Comparison of ENCODE assay signal across 15 mouse cellular contexts in the genomic region with DNA sequence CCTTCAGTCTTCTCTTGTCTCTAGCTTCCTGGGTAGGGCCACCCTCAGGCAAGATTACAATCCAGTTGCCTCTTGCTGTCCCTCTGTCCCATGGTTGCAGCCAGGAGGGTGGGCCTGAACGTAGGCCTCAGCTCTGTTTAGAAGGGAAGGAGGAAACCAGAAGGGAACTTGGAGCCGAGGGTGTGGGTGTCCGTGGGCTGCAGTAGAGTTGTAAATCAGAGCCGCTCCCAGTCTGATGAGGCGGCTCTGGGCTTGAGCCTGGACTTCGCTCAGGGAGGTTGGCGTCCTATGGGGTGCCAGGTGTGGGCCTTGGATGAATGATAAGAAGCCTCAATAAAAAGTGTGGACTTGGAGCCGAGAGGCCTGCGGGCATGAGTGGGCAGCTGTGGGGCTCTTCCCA. TPM values are rescaled to one million over a fixed set of nuclear protein-coding genes. Genes with fewer than 3 reads are reported as not detected.
DNase-seq lines count a peak whose midpoint lies in the region; ATAC-seq lines count a peak whose summit lies in the region.
"Had no signal": no experiment of that assay in that cellular context is flagged by ENCODE, and none has a peak within 500 bp of the region (broad histone marks: within the 10 kb centered on the region; RNA-seq: fewer than 3 reads in every experiment).

No protein-coding gene starts in this region.

- 0 out of 2 replicates have a peak, but pooled peaks cover 4% of the 10 kb centered on the region for H3K27me3 ChIP-seq in erythroblast, embryonic 14.5 days (ENCODE audit: control insufficient read depth)
- H3K27me3 ChIP-seq in liver, embryonic 16.5 days (ENCODE audit: control insufficient read depth, insufficient read depth, low read depth, low read length): no peaks in the 10 kb centered on the region

- H3K9ac ChIP-seq in liver, embryonic 16.5 days (ENCODE audit: low read depth, low read length): peak overlapping the region; percentile 0; the same call in 1 of the 2 replicates
- H3K9ac ChIP-seq: forebrain, postnatal 0 days; lung, embryonic 14.5 days had no signal

- H3K4me3 ChIP-seq in erythroblast, embryonic 14.5 days (replicated peaks): peak overlapping the region; percentile 53
- H3K4me3 ChIP-seq in liver, embryonic 16.5 days (ENCODE audit: low read depth, low read length): peak overlapping the region; percentile 44

- intact Hi-C loops in left cerebral cortex, postnatal 4 days (cut with DNase I): no loop called here

- peak; percentile 38 to 52 for DNase-seq in left cerebral cortex, adult 18-20 months (ENCODE audit: low spot score in 2 of 2)
- no peak for DNase-seq in left cerebral cortex, postnatal 4 days
- peak; percentile 52 for DNase-seq in brain, adult 2 months (ENCODE audit: low read depth, low spot score)
- DNase-seq in spleen, postnatal 14 days (ENCODE audit: low spot score in 2 of 2): no peak
- no peak for DNase-seq in layer of hippocampus, postnatal 25 days (ENCODE audit: extremely low spot score in 1 of 2, low spot score in 1 of 2)
- DNase-seq: adrenal gland, postnatal 14 days; forebrain, postnatal 0 days; gastrocnemius, postnatal 36 days; heart, postnatal 10 days; lung, embryonic 14.5 days had no signal

- peaks cover 2% of the 10 kb centered on the region; the same call in 1 of the 2 replicates for H3K9me3 ChIP-seq in erythroblast, embryonic 14.5 days (ENCODE audit: control insufficient read depth, low read length)
- no peaks in the 10 kb centered on the region for H3K9me3 ChIP-seq in liver, embryonic 16.5 days (replicated peaks; ENCODE audit: control insufficient read depth, low read length)

- WGBS in liver, embryonic 16.5 days (ENCODE audit: insufficient replicate concordance): 42% methylated on average over 9 of the region's 9 CpGs

- H3K27ac ChIP-seq in liver, embryonic 16.5 days (ENCODE audit: low read length): peak overlapping the region; percentile 32; the same call in 1 of the 2 replicates

- ATAC-seq in erythroblast, adult 5-6 weeks (replicated peaks; ENCODE audit: low FRiP score, poor library complexity, severe bottlenecking): no peak
- ATAC-seq in liver, embryonic 16.5 days (ENCODE audit: low read depth): no peak
- ATAC-seq: forebrain, postnatal 0 days had no signal

- H3K4me2 ChIP-seq in liver, embryonic 16.5 days (ENCODE audit: low read depth, low read length): peak overlapping the region; percentile 55
- H3K4me2 ChIP-seq: lung, embryonic 14.5 days had no signal

- H3K36me3 ChIP-seq in erythroblast, embryonic 14.5 days (ENCODE audit: control insufficient read depth): peaks cover 28% of the 10 kb centered on the region
- H3K36me3 ChIP-seq in liver, embryonic 16.5 days (ENCODE audit: control insufficient read depth, insufficient read depth): peaks cover 11% of the 10 kb centered on the region

- H3K4me1 ChIP-seq in erythroblast, embryonic 14.5 days (ENCODE audit: control insufficient read depth): peaks cover 13% of the 10 kb centered on the region
- peaks cover 23% of the 10 kb centered on the region for H3K4me1 ChIP-seq in liver, embryonic 16.5 days (ENCODE audit: control insufficient read depth, low read depth, low read length)

RNA-seq across cellular contexts. Expression of gene Ehd1, which starts 12.3 kb away (rescaled TPM):
- 31.6 and 32.9 TPM in 2 replicates for polyA plus RNA-seq in erythroblast, embryonic 14.5 days (2012)
- total RNA-seq in erythroblast, adult 5-6 weeks (2015; ENCODE audit: low replicate concordance): 12.7 and 13.2 TPM in 2 replicates
- total RNA-seq in erythroblast, adult 5-6 weeks (2017; ENCODE audit: low replicate concordance): 25.8 and 25.9 TPM in 2 replicates
- 10 to 100 TPM; 36.8 to 39.0 TPM for total RNA-seq in left cerebral cortex, adult 18-20 months (2021)
- total RNA-seq in left cerebral cortex, postnatal 4 days (2021): 10 to 100 TPM; 87.1 to 87.7 TPM
- polyA plus RNA-seq in liver, embryonic 16.5 days (2015; fragmentation: Nextera tagmentation; extraction: Ambion mirVana): 62.1 and 68.6 TPM in 2 replicates
- total RNA-seq in layer of hippocampus, postnatal 25 days (2021): 10 to 100 TPM; 84.9 to 88.6 TPM

RNA-seq across cellular contexts. Expression of gene Atg2a, which starts 22.7 kb away (rescaled TPM):
- polyA plus RNA-seq in erythroblast, embryonic 14.5 days (2012): 5.6 and 6.0 TPM in 2 replicates
- total RNA-seq in erythroblast, adult 5-6 weeks (2015; ENCODE audit: low replicate concordance): 32.4 and 33.4 TPM in 2 replicates
- total RNA-seq in erythroblast, adult 5-6 weeks (2017; ENCODE audit: low replicate concordance): 32.2 and 39.0 TPM in 2 replicates
- total RNA-seq in left cerebral cortex, adult 18-20 months (2021): 10 to 100 TPM; 31.5 to 33.9 TPM
- total RNA-seq in left cerebral cortex, postnatal 4 days (2021): 10 to 100 TPM; 29.3 to 29.7 TPM
- 4.9 and 6.1 TPM in 2 replicates for polyA plus RNA-seq in liver, embryonic 16.5 days (2015; fragmentation: Nextera tagmentation; extraction: Ambion mirVana)
- 10 to 100 TPM; 31.1 to 38.3 TPM for total RNA-seq in layer of hippocampus, postnatal 25 days (2021)

RNA-seq across cellular contexts. Expression of gene Ppp2r5b, which starts 28.5 kb away (rescaled TPM):
- polyA plus RNA-seq in erythroblast, embryonic 14.5 days (2012): 2.8 and 3.0 TPM in 2 replicates
- 45.5 and 51.0 TPM in 2 replicates for total RNA-seq in erythroblast, adult 5-6 weeks (2015; ENCODE audit: low replicate concordance)
- total RNA-seq in erythroblast, adult 5-6 weeks (2017; ENCODE audit: low replicate concordance): 117 and 295 TPM in 2 replicates
- total RNA-seq in left cerebral cortex, adult 18-20 months (2021): 100 to 1,000 TPM; 152 to 158 TPM
- total RNA-seq in left cerebral cortex, postnatal 4 days (2021): 100 to 1,000 TPM; 189 to 193 TPM
- 3.5 and 3.7 TPM in 2 replicates for polyA plus RNA-seq in liver, embryonic 16.5 days (2015; fragmentation: Nextera tagmentation; extraction: Ambion mirVana)
- total RNA-seq in layer of hippocampus, postnatal 25 days (2021): 100 to 1,000 TPM; 137 to 146 TPM

RNA-seq across cellular contexts. Expression of gene Gpha2, which starts 38.0 kb away (rescaled TPM):
- not detected in 2 replicates for polyA plus RNA-seq in erythroblast, embryonic 14.5 days (2012)
- total RNA-seq in erythroblast, adult 5-6 weeks (2015; ENCODE audit: low replicate concordance): not detected in 2 replicates
- not detected in 2 replicates for total RNA-seq in erythroblast, adult 5-6 weeks (2017; ENCODE audit: low replicate concordance)
- total RNA-seq in left cerebral cortex, adult 18-20 months (2021): not detected
- not detected for total RNA-seq in left cerebral cortex, postnatal 4 days (2021)
- polyA plus RNA-seq in liver, embryonic 16.5 days (2015; fragmentation: Nextera tagmentation; extraction: Ambion mirVana): not detected in 2 replicates
- not detected for total RNA-seq in layer of hippocampus, postnatal 25 days (2021)
- total RNA-seq: forebrain, postnatal 0 days; gastrocnemius, postnatal 36 days; heart, postnatal 10 days; left cerebral cortex, adult 8-10 months; megakaryocyte-erythroid progenitor cell, adult 5-6 weeks had no signal
- polyA plus RNA-seq: forebrain, postnatal 0 days had no signal

RNA-seq across cellular contexts. Expression of gene Cdc42bpg, which starts 42.1 kb away (rescaled TPM):
- polyA plus RNA-seq in erythroblast, embryonic 14.5 days (2012): 0.62 and 0.69 TPM in 2 replicates
- total RNA-seq in erythroblast, adult 5-6 weeks (2015; ENCODE audit: low replicate concordance): 0.21 TPM in 1 of 2 replicates, not detected in the other
- 0.17 and 0.70 TPM in 2 replicates for total RNA-seq in erythroblast, adult 5-6 weeks (2017; ENCODE audit: low replicate concordance)
- 1 to 10 TPM; 4.2 to 4.8 TPM for total RNA-seq in left cerebral cortex, adult 18-20 months (2021)
- total RNA-seq in left cerebral cortex, postnatal 4 days (2021): 1 to 10 TPM; 5.0 to 5.7 TPM
- 0.34 and 0.40 TPM in 2 replicates for polyA plus RNA-seq in liver, embryonic 16.5 days (2015; fragmentation: Nextera tagmentation; extraction: Ambion mirVana)
- total RNA-seq in layer of hippocampus, postnatal 25 days (2021): 1 to 10 TPM; 3.9 to 4.6 TPM

Comparison
In these comparisons a context has a peak if more than half of its experiments do, and no peak if none do; other contexts are left out.
1. DNase-seq: peak in left cerebral cortex, adult 18-20 months (2 of 2) and brain, adult 2 months (single experiment); none in left cerebral cortex, postnatal 4 days (single experiment), spleen, postnatal 14 days (0 of 2) and layer of hippocampus, postnatal 25 days (0 of 2).